Comparison of ENCODE assay signal across 24 mouse cellular contexts in genomic region chr9:7786086-7786485, GRCm38 (mm10). TPM values are rescaled to one million over a fixed set of nuclear protein-coding genes. Genes with fewer than 3 reads are reported as not detected.
DNase-seq lines count a peak whose midpoint lies in the region; ATAC-seq and TF ChIP-seq lines count a peak whose summit lies in the region.
"Had no signal": no experiment of that assay in that cellular context is flagged by ENCODE, and none has a peak within 500 bp of the region (broad histone marks: within the 10 kb centered on the region; RNA-seq: fewer than 3 reads in every experiment).

No protein-coding gene starts in this region.

- no peak for ATAC-seq in intestine, embryonic 14.5 days (replicated peaks; ENCODE audit: low FRiP score, low TSS enrichment, low read depth)
- no peak for ATAC-seq in intestine, postnatal 0 days
- peak; percentile 19 for ATAC-seq in CD4-positive, CD25-positive, alpha-beta regulatory T cell, adult 4 months
- ATAC-seq: forebrain, embryonic 14.5 days had no signal

- TF ChIP-seq POLR2A in bone marrow macrophage, adult 2 months (IDR thresholded peaks at IDR 0.05; ENCODE audit: borderline replicate concordance, low read depth, low read length) = no peak

- no peak overlapping the region for H3K4me2 ChIP-seq in intestine, embryonic 14.5 days (ENCODE audit: low read length)
- H3K4me2 ChIP-seq in intestine, postnatal 0 days (replicated peaks; ENCODE audit: low read depth) = no peak overlapping the region
- H3K4me2 ChIP-seq: embryonic facial prominence, embryonic 13.5 days; hindbrain, embryonic 13.5 days; liver, embryonic 13.5 days; neural tube, embryonic 15.5 days had no signal

- H3K27ac ChIP-seq in intestine, embryonic 14.5 days (ENCODE audit: low read depth) = no peak overlapping the region
- no peak overlapping the region for H3K27ac ChIP-seq in intestine, postnatal 0 days (ENCODE audit: low read depth, low read length)
- H3K27ac ChIP-seq in bone marrow macrophage, adult 2 months (ENCODE audit: insufficient read depth, low read depth, low read length) = peak overlapping the region; percentile 11; the same call in 1 of the 2 replicates
- peak overlapping the region; percentile 48; the same call in 1 of the 2 replicates for H3K27ac ChIP-seq in macrophage
- H3K27ac ChIP-seq: hindbrain, embryonic 13.5 days; kidney, postnatal 0 days; layer of hippocampus, adult 2 months; liver, embryonic 13.5 days; neural tube, embryonic 15.5 days had no signal

- no peaks in the 10 kb centered on the region; the same call in 1 of the 2 replicates for H3K79me2 ChIP-seq in macrophage (ENCODE audit: inconsistent target)

- WGBS in intestine, embryonic 14.5 days = 93% methylated on average over 7 of the region's 7 CpGs
- WGBS in intestine, postnatal 0 days = 94% methylated on average over 7 of the region's 7 CpGs
- WGBS in macrophage (ENCODE audit: missing documents) = 90% methylated on average over 6 of the region's 7 CpGs

- H3K4me1 ChIP-seq in intestine, embryonic 14.5 days (replicated peaks; ENCODE audit: control insufficient read depth, insufficient read depth, low read length) = no peaks in the 10 kb centered on the region
- no peaks in the 10 kb centered on the region for H3K4me1 ChIP-seq in intestine, postnatal 0 days (replicated peaks; ENCODE audit: control insufficient read depth, insufficient read depth, low read length)
- H3K4me1 ChIP-seq in bone marrow macrophage, adult 2 months (ENCODE audit: control insufficient read depth, insufficient read depth, low read length) = peaks cover 30% of the 10 kb centered on the region
- H3K4me1 ChIP-seq: neural tube, embryonic 15.5 days had no signal

- no peaks in the 10 kb centered on the region for H3K27me3 ChIP-seq in intestine, embryonic 14.5 days (replicated peaks; ENCODE audit: control insufficient read depth, insufficient read depth, low read length)
- H3K27me3 ChIP-seq in intestine, postnatal 0 days (replicated peaks; ENCODE audit: control insufficient read depth, insufficient read depth, low read length) = no peaks in the 10 kb centered on the region
- H3K27me3 ChIP-seq: embryonic facial prominence, embryonic 13.5 days; hindbrain, embryonic 13.5 days; liver, embryonic 13.5 days; neural tube, embryonic 15.5 days had no signal

- no peaks in the 10 kb centered on the region for H3K9me3 ChIP-seq in intestine, embryonic 14.5 days (ENCODE audit: control insufficient read depth, low read length)
- no peaks in the 10 kb centered on the region for H3K9me3 ChIP-seq in intestine, postnatal 0 days (ENCODE audit: control insufficient read depth)
- H3K9me3 ChIP-seq: embryonic facial prominence, embryonic 13.5 days; hindbrain, embryonic 13.5 days; liver, embryonic 13.5 days; neural tube, embryonic 15.5 days had no signal

- peaks cover 22% of the 10 kb centered on the region for H3K36me3 ChIP-seq in intestine, embryonic 14.5 days (ENCODE audit: control insufficient read depth, insufficient read depth, low read length)
- H3K36me3 ChIP-seq in intestine, postnatal 0 days (ENCODE audit: control insufficient read depth, insufficient read depth) = peaks cover 23% of the 10 kb centered on the region
- peaks cover 4% of the 10 kb centered on the region; the same call in 1 of the 2 replicates for H3K36me3 ChIP-seq in macrophage (ENCODE audit: inconsistent target)
- H3K36me3 ChIP-seq: neural tube, embryonic 15.5 days had no signal

- DNase-seq in intestine, embryonic 14.5 days (ENCODE audit: low spot score) = peak; percentile 46
- no peak for DNase-seq in kidney, postnatal 25 days
- no peak for DNase-seq in lung, postnatal 25 days (ENCODE audit: low spot score)
- no peak for DNase-seq in layer of hippocampus, adult 11-12 months (ENCODE audit: low spot score)
- DNase-seq: adrenal gland, adult 2 months; cerebellum, adult 18-20 months; cerebellum, postnatal 25 days; gastrocnemius, postnatal 10 days; heart, adult 18-20 months; heart, postnatal 36 days; kidney, adult 2 months; liver, embryonic 13.5 days; midbrain, embryonic 14.5 days; thymus, postnatal 36 days had no signal

- H3K4me3 ChIP-seq in intestine, embryonic 14.5 days (ENCODE audit: low read depth, low read length) = no peak overlapping the region
- H3K4me3 ChIP-seq in intestine, postnatal 0 days (ENCODE audit: low read depth, low read length) = no peak overlapping the region
- no peak overlapping the region for H3K4me3 ChIP-seq in bone marrow macrophage, adult 2 months (ENCODE audit: insufficient read depth, low read length)
- no peak overlapping the region for H3K4me3 ChIP-seq in macrophage (ENCODE audit: inconsistent target)
- H3K4me3 ChIP-seq: embryonic facial prominence, embryonic 13.5 days; hindbrain, embryonic 13.5 days; layer of hippocampus, adult 2 months; liver, embryonic 13.5 days; neural tube, embryonic 15.5 days had no signal

- H3K9ac ChIP-seq in intestine, embryonic 14.5 days (ENCODE audit: low read length) = no peak overlapping the region
- no peak overlapping the region for H3K9ac ChIP-seq in intestine, postnatal 0 days (ENCODE audit: low read depth, low read length)
- H3K9ac ChIP-seq: embryonic facial prominence, embryonic 13.5 days; hindbrain, embryonic 13.5 days; liver, embryonic 13.5 days; neural tube, embryonic 15.5 days had no signal

- no peak for TF ChIP-seq CTCF in intestine, postnatal 0 days (IDR thresholded peaks at IDR 0.05; ENCODE audit: low read depth)
- no peak for TF ChIP-seq CTCF in bone marrow macrophage, adult 2 months (IDR thresholded peaks at IDR 0.05; ENCODE audit: low read depth, low read length)

RNA-seq across cellular contexts. Expression of gene Tmem123, which starts 22.2 kb away (rescaled TPM):
- 92.2 and 101 TPM in 2 replicates for polyA plus RNA-seq in intestine, embryonic 14.5 days (2014; fragmentation: Nextera tagmentation; extraction: Ambion mirVana)
- polyA plus RNA-seq in intestine, postnatal 0 days (2015; fragmentation: Nextera tagmentation; extraction: Ambion mirVana) = 32.8 and 36.5 TPM in 2 replicates
- 100 to 1,000 TPM in 1 of 2 experiments, 10 to 100 TPM in 1; 84.8 to 104 TPM for polyA plus RNA-seq in CD4-positive, CD25-positive, alpha-beta regulatory T cell, adult 4 months (2017; shearing (Covaris generic))
- polyA plus RNA-seq in bone marrow macrophage, adult 2 months (2012; ENCODE audit: insufficient read depth, insufficient read length, missing spikeins) = 114 and 120 TPM in 2 replicates
- total RNA-seq in macrophage (2018; cell fraction: chromatin; rRNA removed) = 10 to 100 TPM in 18 of 26 experiments, 1 to 10 TPM in 8; 5.0 to 46.5 (median 13.0) TPM
- 100 to 1,000 TPM in 2 of 26 experiments, 10 to 100 TPM in 24; 60.5 to 104 (median 78.0) TPM for total RNA-seq in macrophage (2018; cell fraction: cytosol; rRNA removed)
- 10 to 100 TPM; 16.4 to 81.5 (median 49.4) TPM for total RNA-seq in macrophage (2018; cell fraction: nucleus; rRNA removed)
- polyA plus RNA-seq in macrophage (2018) = 69.1 to 94.1 TPM (median 88.5 TPM) in 3 replicates

RNA-seq across cellular contexts. Expression of gene Birc2, which starts 50.8 kb away (rescaled TPM):
- polyA plus RNA-seq in intestine, embryonic 14.5 days (2014; fragmentation: Nextera tagmentation; extraction: Ambion mirVana) = 36.2 and 39.8 TPM in 2 replicates
- 18.4 and 18.5 TPM in 2 replicates for polyA plus RNA-seq in intestine, postnatal 0 days (2015; fragmentation: Nextera tagmentation; extraction: Ambion mirVana)
- 100 to 1,000 TPM; 138 to 145 TPM for polyA plus RNA-seq in CD4-positive, CD25-positive, alpha-beta regulatory T cell, adult 4 months (2017; shearing (Covaris generic))
- 22.5 and 24.9 TPM in 2 replicates for polyA plus RNA-seq in bone marrow macrophage, adult 2 months (2012; ENCODE audit: insufficient read depth, insufficient read length, missing spikeins)
- total RNA-seq in macrophage (2018; cell fraction: chromatin; rRNA removed) = 100 to 1,000 TPM in 8 of 26 experiments, 10 to 100 TPM in 18; 49.4 to 204 (median 85.4) TPM
- total RNA-seq in macrophage (2018; cell fraction: cytosol; rRNA removed) = 10 to 100 TPM; 14.0 to 29.8 (median 21.6) TPM
- 100 to 1,000 TPM in 9 of 26 experiments, 10 to 100 TPM in 17; 47.2 to 191 (median 87.6) TPM for total RNA-seq in macrophage (2018; cell fraction: nucleus; rRNA removed)
- polyA plus RNA-seq in macrophage (2018) = 10.9 to 18.8 TPM (median 13.6 TPM) in 3 replicates

Comparison
In these comparisons a context has a peak if more than half of its experiments do, and no peak if none do; other contexts are left out.
1. H3K27ac ChIP-seq: peak in bone marrow macrophage, adult 2 months (single experiment) and macrophage (single experiment); none in intestine, embryonic 14.5 days (single experiment) and intestine, postnatal 0 days (single experiment).